In genomic region chr8:71709800-71710446, GRCm38 (mm10) we compare ENCODE assay signal across 8 mouse cellular contexts. TPM values are rescaled to one million over a fixed set of nuclear protein-coding genes. Genes with fewer than 3 reads are reported as not detected.
DNase-seq lines count a peak whose midpoint lies in the region; ATAC-seq and TF ChIP-seq lines count a peak whose summit lies in the region.

No protein-coding gene starts in this region.

- H3K4me2 ChIP-seq in heart, postnatal 0 days (ENCODE audit: low read depth, low read length), result peak overlapping the region; percentile 39
- H3K4me2 ChIP-seq in liver, embryonic 15.5 days, result peak overlapping the region; percentile 47
- H3K4me2 ChIP-seq in neural tube, embryonic 12.5 days (replicated peaks), result peak overlapping the region; percentile 49

- no peak overlapping the region for H3K4me3 ChIP-seq in heart, postnatal 0 days (ENCODE audit: low read depth, low read length)
- H3K4me3 ChIP-seq in liver, embryonic 15.5 days (replicated peaks), result no peak overlapping the region
- no peak overlapping the region for H3K4me3 ChIP-seq in neural tube, embryonic 12.5 days

- peak; percentile 87 for TF ChIP-seq CTCF in heart, postnatal 0 days (IDR thresholded peaks at IDR 0.05; ENCODE audit: low read depth)

- TF ChIP-seq EP300 in heart, postnatal 0 days (IDR thresholded peaks at IDR 0.05; ENCODE audit: low read depth), result no peak

- no peaks in the 10 kb centered on the region for H3K36me3 ChIP-seq in heart, postnatal 0 days (replicated peaks; ENCODE audit: control insufficient read depth, insufficient read depth, low read length)
- H3K36me3 ChIP-seq in liver, embryonic 15.5 days (replicated peaks), result peaks cover 33% of the 10 kb centered on the region
- peaks cover 17% of the 10 kb centered on the region; the same call in 1 of the 2 replicates for H3K36me3 ChIP-seq in neural tube, embryonic 12.5 days

- H3K9ac ChIP-seq in heart, postnatal 0 days (replicated peaks; ENCODE audit: low read depth, low read length), result no peak overlapping the region
- no peak overlapping the region for H3K9ac ChIP-seq in liver, embryonic 15.5 days
- H3K9ac ChIP-seq in neural tube, embryonic 12.5 days, result no peak overlapping the region

- 24% methylated on average over 25 of the region's 25 CpGs for WGBS in heart, postnatal 0 days
- WGBS in liver, embryonic 15.5 days (ENCODE audit: insufficient replicate concordance), result 28% methylated on average over 25 of the region's 25 CpGs
- 20% methylated on average over 25 of the region's 25 CpGs for WGBS in neural tube, embryonic 12.5 days

- no peak overlapping the region for H3K27ac ChIP-seq in heart, postnatal 0 days (ENCODE audit: low read depth)
- H3K27ac ChIP-seq in liver, embryonic 15.5 days (replicated peaks), result no peak overlapping the region
- H3K27ac ChIP-seq in neural tube, embryonic 12.5 days, result no peak overlapping the region

- peaks cover 36% of the 10 kb centered on the region; the same call in 1 of the 2 replicates for H3K27me3 ChIP-seq in heart, postnatal 0 days (ENCODE audit: control insufficient read depth, insufficient read depth, low read length)
- peaks cover 5% of the 10 kb centered on the region for H3K27me3 ChIP-seq in liver, embryonic 15.5 days
- peaks cover 24% of the 10 kb centered on the region for H3K27me3 ChIP-seq in neural tube, embryonic 12.5 days (replicated peaks)

- H3K4me1 ChIP-seq in heart, postnatal 0 days (ENCODE audit: control insufficient read depth, insufficient read depth), result no peaks in the 10 kb centered on the region
- H3K4me1 ChIP-seq in liver, embryonic 15.5 days (replicated peaks), result peaks cover 14% of the 10 kb centered on the region
- peaks cover 8% of the 10 kb centered on the region; the same call in 1 of the 2 replicates for H3K4me1 ChIP-seq in neural tube, embryonic 12.5 days

- no peaks in the 10 kb centered on the region for H3K9me3 ChIP-seq in heart, postnatal 0 days (replicated peaks; ENCODE audit: control insufficient read depth, low read length)
- no peaks in the 10 kb centered on the region for H3K9me3 ChIP-seq in liver, embryonic 15.5 days (replicated peaks)
- H3K9me3 ChIP-seq in neural tube, embryonic 12.5 days, result no peaks in the 10 kb centered on the region

- peak; percentile 58 for ATAC-seq in erythroid progenitor cell, adult 5-6 weeks (replicated peaks; ENCODE audit: low FRiP score, poor library complexity, severe bottlenecking)
- ATAC-seq in heart, postnatal 0 days (ENCODE audit: insufficient read depth, low read depth), result peak; percentile 64; the same call in 1 of the 2 replicates
- ATAC-seq in liver, embryonic 15.5 days (ENCODE audit: insufficient read depth), result peak; percentile 62
- ATAC-seq in neural tube, embryonic 12.5 days (ENCODE audit: low FRiP score, low read depth), result peak; percentile 59

- DNase-seq in CD4-positive, CD25-positive, alpha-beta regulatory T cell, adult 2 months (ENCODE audit: low read depth, low spot score), result peak; percentile 86
- DNase-seq in brain, adult 2 months (ENCODE audit: low read depth, low spot score), result peak; percentile 92
- DNase-seq in heart, postnatal 0 days (ENCODE audit: low spot score), result no peak
- peak; percentile 94 for DNase-seq in kidney, postnatal 4 days
- peak; percentile 90 for DNase-seq in testis, postnatal 10 days (ENCODE audit: low spot score)

RNA-seq across cellular contexts. Expression of gene B3gnt3, which starts 8.3 kb away (rescaled TPM):
- 12.2 and 12.3 TPM in 2 replicates for total RNA-seq in erythroid progenitor cell, adult 5-6 weeks (2015; ENCODE audit: low replicate concordance)
- total RNA-seq in erythroid progenitor cell, adult 5-6 weeks (2017; ENCODE audit: low replicate concordance), result 10.9 and 14.4 TPM in 2 replicates
- 8.7 TPM in 2 replicates for total RNA-seq in heart, postnatal 0 days (2014; rRNA removed; ENCODE audit: low replicate concordance)
- 6.4 TPM in 2 replicates for polyA plus RNA-seq in heart, postnatal 0 days (2015; fragmentation: Nextera tagmentation; extraction: Ambion mirVana)
- polyA plus RNA-seq in liver, embryonic 15.5 days (2015; fragmentation: Nextera tagmentation; extraction: Ambion mirVana), result 4.1 and 5.2 TPM in 2 replicates
- 0.54 and 0.67 TPM in 2 replicates for polyA plus RNA-seq in neural tube, embryonic 12.5 days (2016; fragmentation: Nextera tagmentation; extraction: Ambion mirVana)

RNA-seq across cellular contexts. Expression of gene Fcho1, which starts 15.6 kb away (rescaled TPM):
- 152 and 165 TPM in 2 replicates for total RNA-seq in erythroid progenitor cell, adult 5-6 weeks (2015; ENCODE audit: low replicate concordance)
- total RNA-seq in erythroid progenitor cell, adult 5-6 weeks (2017; ENCODE audit: low replicate concordance), result 245 and 276 TPM in 2 replicates
- 0.04 and 1.1 TPM in 2 replicates for total RNA-seq in heart, postnatal 0 days (2014; rRNA removed; ENCODE audit: low replicate concordance)
- polyA plus RNA-seq in heart, postnatal 0 days (2015; fragmentation: Nextera tagmentation; extraction: Ambion mirVana), result 0.92 and 1.4 TPM in 2 replicates
- 23.0 and 25.0 TPM in 2 replicates for polyA plus RNA-seq in liver, embryonic 15.5 days (2015; fragmentation: Nextera tagmentation; extraction: Ambion mirVana)
- polyA plus RNA-seq in neural tube, embryonic 12.5 days (2016; fragmentation: Nextera tagmentation; extraction: Ambion mirVana), result 34.4 and 38.4 TPM in 2 replicates

RNA-seq across cellular contexts. Expression of gene Insl3, which starts 20.9 kb away (rescaled TPM):
- total RNA-seq in erythroid progenitor cell, adult 5-6 weeks (2015; ENCODE audit: low replicate concordance), result 3.6 TPM in 1 of 2 replicates, not detected in the other
- not detected in 2 replicates for total RNA-seq in erythroid progenitor cell, adult 5-6 weeks (2017; ENCODE audit: low replicate concordance)
- not detected in 2 replicates for total RNA-seq in heart, postnatal 0 days (2014; rRNA removed; ENCODE audit: low replicate concordance)
- polyA plus RNA-seq in heart, postnatal 0 days (2015; fragmentation: Nextera tagmentation; extraction: Ambion mirVana), result 1.5 and 2.4 TPM in 2 replicates
- polyA plus RNA-seq in liver, embryonic 15.5 days (2015; fragmentation: Nextera tagmentation; extraction: Ambion mirVana), result 2.2 and 3.0 TPM in 2 replicates
- polyA plus RNA-seq in neural tube, embryonic 12.5 days (2016; fragmentation: Nextera tagmentation; extraction: Ambion mirVana), result 1.2 TPM in 1 of 2 replicates, not detected in the other

RNA-seq across cellular contexts. Expression of gene Jak3, which starts 33.8 kb away (rescaled TPM):
- total RNA-seq in erythroid progenitor cell, adult 5-6 weeks (2015; ENCODE audit: low replicate concordance), result 2.1 and 5.4 TPM in 2 replicates
- 0.68 and 0.90 TPM in 2 replicates for total RNA-seq in erythroid progenitor cell, adult 5-6 weeks (2017; ENCODE audit: low replicate concordance)
- 14.6 and 16.9 TPM in 2 replicates for total RNA-seq in heart, postnatal 0 days (2014; rRNA removed; ENCODE audit: low replicate concordance)
- polyA plus RNA-seq in heart, postnatal 0 days (2015; fragmentation: Nextera tagmentation; extraction: Ambion mirVana), result 5.7 and 5.8 TPM in 2 replicates
- 6.4 and 6.9 TPM in 2 replicates for polyA plus RNA-seq in liver, embryonic 15.5 days (2015; fragmentation: Nextera tagmentation; extraction: Ambion mirVana)
- polyA plus RNA-seq in neural tube, embryonic 12.5 days (2016; fragmentation: Nextera tagmentation; extraction: Ambion mirVana), result 3.8 and 4.2 TPM in 2 replicates

RNA-seq across cellular contexts. Expression of gene Unc13a, which starts 38.4 kb away (rescaled TPM):
- total RNA-seq in erythroid progenitor cell, adult 5-6 weeks (2015; ENCODE audit: low replicate concordance), result not detected in 2 replicates
- total RNA-seq in erythroid progenitor cell, adult 5-6 weeks (2017; ENCODE audit: low replicate concordance), result not detected in 2 replicates
- total RNA-seq in heart, postnatal 0 days (2014; rRNA removed; ENCODE audit: low replicate concordance), result 0.57 and 1.2 TPM in 2 replicates
- 0.51 and 0.60 TPM in 2 replicates for polyA plus RNA-seq in heart, postnatal 0 days (2015; fragmentation: Nextera tagmentation; extraction: Ambion mirVana)
- polyA plus RNA-seq in liver, embryonic 15.5 days (2015; fragmentation: Nextera tagmentation; extraction: Ambion mirVana), result 0.16 and 0.20 TPM in 2 replicates
- polyA plus RNA-seq in neural tube, embryonic 12.5 days (2016; fragmentation: Nextera tagmentation; extraction: Ambion mirVana), result 16.3 and 16.7 TPM in 2 replicates
